Mouse (Mus musculus): ENCODE results near the gene Sdf4. TPM values are rescaled to one million over a fixed set of nuclear protein-coding genes. Genes with fewer than 3 reads are reported as not detected.

Gene Sdf4
- polyA plus RNA-seq, 1 experiment from 2014 or later = 127 TPM

DNA sequence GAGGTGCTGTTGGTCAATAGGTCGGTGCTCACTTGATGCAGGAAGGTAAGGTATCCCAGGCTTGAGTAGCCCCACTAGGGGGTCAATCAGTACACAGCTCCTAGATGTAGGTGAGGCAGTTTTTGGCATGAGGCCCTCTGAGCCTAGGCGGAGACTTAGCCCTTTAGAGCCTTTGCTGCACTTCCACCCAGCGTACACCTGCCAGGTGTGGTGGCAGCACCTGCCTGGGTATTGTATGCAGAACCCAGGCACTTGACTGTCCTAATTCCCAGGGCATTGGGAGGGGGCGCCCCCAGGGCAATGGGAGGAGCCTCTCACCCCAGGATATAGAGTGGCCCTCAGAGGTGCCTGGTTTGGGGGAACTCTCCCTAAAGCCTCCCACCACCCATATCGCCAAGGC lies 62.5 kb downstream of the Sdf4 start:
- 82% methylated on average over 5 of the region's 5 CpGs for WGBS
- Histone ChIP-seq H3K9ac (no peak overlapping the region), H3K27me3 (replicated peaks) (peaks cover 18% of the 10 kb centered on the region), H3K27ac (replicated peaks) (no peak overlapping the region), H3K9me3 (no peaks in the 10 kb centered on the region), H3K4me2 (no peak overlapping the region), H3K4me3 (no peak overlapping the region), H3K36me3 (no peaks in the 10 kb centered on the region), H3K4me1 (peaks cover 39% of the 10 kb centered on the region)
- ATAC-seq (ENCODE audit: extremely low read depth, insufficient number of reproducible peaks, low FRiP score, low TSS enrichment) = no peak

DNA sequence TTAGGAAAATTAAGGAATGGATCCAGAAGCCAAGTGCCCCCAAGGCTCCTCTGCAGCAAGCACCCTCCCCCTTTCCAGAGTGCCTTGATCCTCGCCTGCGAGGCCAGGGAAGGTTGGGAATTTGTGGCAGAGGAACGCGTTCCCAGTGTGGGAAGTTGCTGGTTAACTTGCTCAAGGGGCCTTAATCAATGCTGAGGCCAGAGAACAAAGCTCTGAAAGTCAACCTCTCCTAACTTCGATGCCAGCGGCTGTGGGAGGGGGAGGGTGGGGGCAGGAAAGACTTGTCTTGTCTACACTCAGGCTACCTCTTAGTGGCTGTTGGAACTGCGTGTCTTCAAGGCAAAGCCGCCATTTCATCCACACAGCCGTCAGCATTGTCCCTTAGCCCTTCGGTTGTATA lies 65.0 kb downstream of the Sdf4 start:
- Histone ChIP-seq H3K4me3 (no peak overlapping the region), H3K4me2 (no peak overlapping the region), H3K4me1 (peaks cover 18% of the 10 kb centered on the region), H3K27me3 (replicated peaks) (peaks cover 18% of the 10 kb centered on the region), H3K27ac (replicated peaks) (no peak overlapping the region), H3K9me3 (no peaks in the 10 kb centered on the region), H3K36me3 (no peaks in the 10 kb centered on the region), H3K9ac (no peak overlapping the region)
- 62% methylated on average over 10 of the region's 10 CpGs for WGBS
- ATAC-seq (ENCODE audit: extremely low read depth, insufficient number of reproducible peaks, low FRiP score, low TSS enrichment) = no peak

DNA sequence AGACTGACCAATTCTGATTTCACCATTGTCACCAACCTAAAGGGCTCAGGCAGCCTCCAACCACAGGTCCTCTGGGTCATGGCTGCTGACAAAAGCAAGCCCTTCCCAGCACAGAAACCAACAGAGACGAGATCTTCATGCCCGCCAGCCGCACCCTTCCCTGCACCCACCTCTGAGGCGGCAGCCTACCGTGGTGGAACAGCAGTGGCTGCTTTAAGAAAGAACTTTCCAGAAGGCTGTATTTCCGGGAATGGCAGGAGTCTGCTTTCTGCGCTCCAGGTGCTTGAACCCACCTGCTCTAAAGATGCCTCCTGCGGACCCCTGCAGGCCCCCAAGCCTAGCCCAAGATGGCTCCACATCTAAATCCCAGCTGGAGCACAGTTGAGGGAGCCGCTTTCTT lies 66.2 kb downstream of the Sdf4 start:
- Histone ChIP-seq H3K4me3 (0 out of 2 replicates have a peak overlapping the region, but pooled peaks have one; percentile 9), H3K36me3 (no peaks in the 10 kb centered on the region), H3K9me3 (no peaks in the 10 kb centered on the region), H3K4me2 (no peak overlapping the region), H3K4me1 (peaks cover 7% of the 10 kb centered on the region), H3K9ac (peak overlapping the region; percentile 19; the same call in 1 of the 2 replicates), H3K27me3 (replicated peaks) (peaks cover 18% of the 10 kb centered on the region), H3K27ac (replicated peaks) (no peak overlapping the region)
- WGBS = 63% methylated on average over 9 of the region's 9 CpGs
- ATAC-seq (ENCODE audit: extremely low read depth, insufficient number of reproducible peaks, low FRiP score, low TSS enrichment) = no peak

DNA sequence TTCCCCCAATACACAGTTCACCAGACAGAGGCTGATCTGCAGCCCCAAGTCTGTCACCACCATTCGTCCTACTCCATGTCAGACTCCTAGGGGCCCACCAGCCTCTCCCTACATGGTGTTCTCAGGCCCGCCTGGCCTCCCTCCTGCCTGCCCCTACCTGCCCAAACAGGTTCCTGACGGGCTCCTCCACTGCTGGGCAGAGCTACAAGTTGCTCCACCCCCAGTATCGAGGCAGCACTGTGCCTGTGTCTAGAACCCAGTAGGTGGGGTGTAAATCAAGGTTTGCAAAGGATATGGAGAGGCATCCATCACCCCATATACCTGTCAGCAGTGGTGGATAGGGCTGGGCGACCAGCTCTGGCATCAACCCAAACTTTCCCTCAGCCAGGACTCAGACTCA lies 66.6 kb downstream of the Sdf4 start, which contains the start of gene Ttll10:
Ttll10 (minus strand) TSS at position 154 of the 400 bp plus-strand sequence.
- Histone ChIP-seq H3K27ac (replicated peaks) (no peak within 1 kb of the TSS), H3K4me1 (peaks cover 6% of the 10 kb centered on the region), H3K4me3 (peak within 1 kb of the TSS; percentile 9; the same call in 1 of the 2 replicates), H3K27me3 (replicated peaks) (peaks cover 18% of the 10 kb centered on the region), H3K9ac (peak within 1 kb of the TSS; percentile 19; the same call in 1 of the 2 replicates), H3K9me3 (no peaks in the 10 kb centered on the region), H3K36me3 (no peaks in the 10 kb centered on the region), H3K4me2 (no peak within 1 kb of the TSS)
- WGBS = 41% methylated on average over 5 of the region's 5 CpGs
- no peak for ATAC-seq (ENCODE audit: extremely low read depth, insufficient number of reproducible peaks, low FRiP score, low TSS enrichment)

DNA sequence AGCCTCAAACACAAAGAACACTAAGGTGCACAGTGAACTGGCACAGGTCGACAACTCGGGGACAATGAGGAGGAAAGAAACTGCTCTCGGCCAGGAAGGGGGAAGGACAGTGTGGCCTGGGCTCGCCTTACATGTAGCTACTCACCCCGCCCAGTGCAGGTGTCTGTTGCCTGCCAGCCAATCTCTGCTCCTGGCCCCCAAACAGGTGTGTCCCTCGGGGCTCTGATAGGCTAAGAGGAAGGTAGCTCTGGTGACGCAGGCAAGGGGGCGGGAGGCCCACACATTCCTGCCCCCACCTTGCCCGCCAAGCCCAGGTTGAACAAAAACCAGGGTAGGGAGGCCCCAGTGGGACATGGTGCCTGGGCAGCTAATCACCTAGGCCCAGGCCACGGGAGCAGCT lies 67.0 kb downstream of the Sdf4 start:
- H3K4me1 ChIP-seq = peaks cover 6% of the 10 kb centered on the region; the same call in 1 of the 2 replicates
- H3K9ac ChIP-seq = no peak overlapping the region
- H3K27me3 ChIP-seq (replicated peaks) = peaks cover 18% of the 10 kb centered on the region
- H3K4me3 ChIP-seq = 0 out of 2 replicates have a peak overlapping the region, but pooled peaks have one; percentile 9
- 41% methylated on average over 10 of the region's 10 CpGs for WGBS
- no peak overlapping the region for H3K27ac ChIP-seq (replicated peaks)
- no peaks in the 10 kb centered on the region for H3K36me3 ChIP-seq
- ATAC-seq (ENCODE audit: extremely low read depth, insufficient number of reproducible peaks, low FRiP score, low TSS enrichment) = no peak
- H3K4me2 ChIP-seq = no peak overlapping the region
- H3K9me3 ChIP-seq = no peaks in the 10 kb centered on the region

MicroRNAs within 50 kb of the gene (microRNA counts, 519-probe panel; counts per million panel counts)
- microRNA mmu-miR-200a = 209 counts per million, percentile 61 among the panel's probes with 10 or more counts
- microRNA mmu-miR-200b = 3,798 counts per million, percentile 73 among the panel's probes with 10 or more counts
- 4,127 counts per million, percentile 76 among the panel's probes with 10 or more counts for microRNA mmu-miR-429

Small RNA genes within 50 kb of the gene (microRNA-seq; reads per million reads assigned to microRNA genes)
- gene Mir200a (51.2 reads per million, percentile 44 among the genes with 10 or more reads in this experiment), gene Mir200b (286 reads per million, percentile 67 among the genes with 10 or more reads in this experiment), gene Mir429 (952 reads per million, percentile 79 among the genes with 10 or more reads in this experiment)

Other genes with a start within 250 kb of the Sdf4 start
- 87.7 and 93.2 TPM in 2 replicates for gene Atad3a, start 231.8 kb upstream of the Sdf4 start, polyA plus RNA-seq (2015; fragmentation: Nextera tagmentation; extraction: Ambion mirVana)
- 3.5 and 3.7 TPM in 2 replicates for gene Vwa1, start 218.2 kb upstream of the Sdf4 start, polyA plus RNA-seq (2015; fragmentation: Nextera tagmentation; extraction: Ambion mirVana)
- 4.2 and 5.3 TPM in 2 replicates for gene Tmem88b, start 207.0 kb upstream of the Sdf4 start, polyA plus RNA-seq (2015; fragmentation: Nextera tagmentation; extraction: Ambion mirVana)
- not detected in 2 replicates for gene Ankrd65, start 202.4 kb upstream of the Sdf4 start, polyA plus RNA-seq (2015; fragmentation: Nextera tagmentation; extraction: Ambion mirVana)
- 138 and 157 TPM in 2 replicates for gene Mrpl20, start 190.0 kb upstream of the Sdf4 start, polyA plus RNA-seq (2015; fragmentation: Nextera tagmentation; extraction: Ambion mirVana)
- gene Ccnl2, start 180.4 kb upstream of the Sdf4 start, polyA plus RNA-seq (2015; fragmentation: Nextera tagmentation; extraction: Ambion mirVana) = 97.1 and 113 TPM in 2 replicates
- gene Aurkaip1, start 161.6 kb upstream of the Sdf4 start, polyA plus RNA-seq (2015; fragmentation: Nextera tagmentation; extraction: Ambion mirVana) = 126 and 144 TPM in 2 replicates
- 56.7 and 59.3 TPM in 2 replicates for gene Mxra8, start 153.2 kb upstream of the Sdf4 start, polyA plus RNA-seq (2015; fragmentation: Nextera tagmentation; extraction: Ambion mirVana)
- 2.8 and 2.9 TPM in 2 replicates for gene Dvl1, start 145.5 kb upstream of the Sdf4 start, polyA plus RNA-seq (2015; fragmentation: Nextera tagmentation; extraction: Ambion mirVana)
- 0.09 and 0.11 TPM in 2 replicates for gene Tas1r3, start 129.5 kb upstream of the Sdf4 start, polyA plus RNA-seq (2015; fragmentation: Nextera tagmentation; extraction: Ambion mirVana)
- 9.1 and 9.8 TPM in 2 replicates for gene Cptp, start 123.4 kb upstream of the Sdf4 start, polyA plus RNA-seq (2015; fragmentation: Nextera tagmentation; extraction: Ambion mirVana)
- gene Ints11, start 123.3 kb upstream of the Sdf4 start, polyA plus RNA-seq (2015; fragmentation: Nextera tagmentation; extraction: Ambion mirVana) = 36.0 and 36.4 TPM in 2 replicates
- 32.5 and 33.1 TPM in 2 replicates for gene Pusl1, start 101.1 kb upstream of the Sdf4 start, polyA plus RNA-seq (2015; fragmentation: Nextera tagmentation; extraction: Ambion mirVana)
- gene Acap3, start 101.0 kb upstream of the Sdf4 start, polyA plus RNA-seq (2015; fragmentation: Nextera tagmentation; extraction: Ambion mirVana) = 8.8 and 10.4 TPM in 2 replicates
- gene Ube2j2, start 49.0 kb upstream of the Sdf4 start, polyA plus RNA-seq (2015; fragmentation: Nextera tagmentation; extraction: Ambion mirVana) = 72.0 and 81.6 TPM in 2 replicates
- 20.3 and 32.8 TPM in 2 replicates for gene C1qtnf12, start 30.6 kb upstream of the Sdf4 start, polyA plus RNA-seq (2015; fragmentation: Nextera tagmentation; extraction: Ambion mirVana)
- 8.8 and 10.7 TPM in 2 replicates for gene B3galt6, start 223 bp upstream of the Sdf4 start, polyA plus RNA-seq (2015; fragmentation: Nextera tagmentation; extraction: Ambion mirVana)
- gene Tnfrsf4, start 21.0 kb downstream of the Sdf4 start, polyA plus RNA-seq (2015; fragmentation: Nextera tagmentation; extraction: Ambion mirVana) = 0.42 and 0.47 TPM in 2 replicates
- gene Tnfrsf18, start 33.3 kb downstream of the Sdf4 start, polyA plus RNA-seq (2015; fragmentation: Nextera tagmentation; extraction: Ambion mirVana) = 1.9 and 2.0 TPM in 2 replicates
- gene Ttll10, start 66.5 kb downstream of the Sdf4 start, polyA plus RNA-seq (2015; fragmentation: Nextera tagmentation; extraction: Ambion mirVana) = 0.60 and 0.66 TPM in 2 replicates
- gene 9430015G10Rik, start 117.1 kb downstream of the Sdf4 start, polyA plus RNA-seq (2015; fragmentation: Nextera tagmentation; extraction: Ambion mirVana) = 16.2 and 18.0 TPM in 2 replicates
- gene Rnf223, start 137.6 kb downstream of the Sdf4 start, polyA plus RNA-seq (2015; fragmentation: Nextera tagmentation; extraction: Ambion mirVana) = 0.16 and 0.22 TPM in 2 replicates
- gene Agrn, start 204.6 kb downstream of the Sdf4 start, polyA plus RNA-seq (2015; fragmentation: Nextera tagmentation; extraction: Ambion mirVana) = 43.8 and 45.3 TPM in 2 replicates
- gene Isg15, start 207.9 kb downstream of the Sdf4 start, polyA plus RNA-seq (2015; fragmentation: Nextera tagmentation; extraction: Ambion mirVana) = 3.5 and 4.3 TPM in 2 replicates
- 3.2 and 3.3 TPM in 2 replicates for gene AW011738, start 210.4 kb downstream of the Sdf4 start, polyA plus RNA-seq (2015; fragmentation: Nextera tagmentation; extraction: Ambion mirVana)
- gene Perm1, start 223.0 kb downstream of the Sdf4 start, polyA plus RNA-seq (2015; fragmentation: Nextera tagmentation; extraction: Ambion mirVana) = 2.7 and 3.0 TPM in 2 replicates
- 13.1 and 13.3 TPM in 2 replicates for gene Plekhn1, start 242.0 kb downstream of the Sdf4 start, polyA plus RNA-seq (2015; fragmentation: Nextera tagmentation; extraction: Ambion mirVana)
- gene Noc2l, start 243.1 kb downstream of the Sdf4 start, polyA plus RNA-seq (2015; fragmentation: Nextera tagmentation; extraction: Ambion mirVana) = 39.3 and 41.8 TPM in 2 replicates

All from heart, embryonic 13.5 days (tissue).